Mouse (Mus musculus) heart, postnatal 36 days (tissue): ENCODE results near the gene Insrr. TPM values are rescaled to one million over a fixed set of nuclear protein-coding genes. Genes with fewer than 3 reads are reported as not detected.

Experiments
- DNase-seq, 2 experiments: peaks; one replicate each; pipeline ENCODE4 v3.0.0; 2021 to 2022
- intact Hi-C: fragments of 180-260 bp; cut with DNase I; formaldehyde crosslinking; loops from one replicate; pipeline ENCODE4 v1.15.1; 2025
- total RNA-seq, 2 experiments: library from RNA; stranded (reverse); gene quantifications; 2 replicates each; pipeline ENCODE4 v1.2.3; 2021

Gene Insrr
- total RNA-seq = under 1 TPM in 1 of 2 experiments, not detected in 1; 0.08 TPM

DNA sequence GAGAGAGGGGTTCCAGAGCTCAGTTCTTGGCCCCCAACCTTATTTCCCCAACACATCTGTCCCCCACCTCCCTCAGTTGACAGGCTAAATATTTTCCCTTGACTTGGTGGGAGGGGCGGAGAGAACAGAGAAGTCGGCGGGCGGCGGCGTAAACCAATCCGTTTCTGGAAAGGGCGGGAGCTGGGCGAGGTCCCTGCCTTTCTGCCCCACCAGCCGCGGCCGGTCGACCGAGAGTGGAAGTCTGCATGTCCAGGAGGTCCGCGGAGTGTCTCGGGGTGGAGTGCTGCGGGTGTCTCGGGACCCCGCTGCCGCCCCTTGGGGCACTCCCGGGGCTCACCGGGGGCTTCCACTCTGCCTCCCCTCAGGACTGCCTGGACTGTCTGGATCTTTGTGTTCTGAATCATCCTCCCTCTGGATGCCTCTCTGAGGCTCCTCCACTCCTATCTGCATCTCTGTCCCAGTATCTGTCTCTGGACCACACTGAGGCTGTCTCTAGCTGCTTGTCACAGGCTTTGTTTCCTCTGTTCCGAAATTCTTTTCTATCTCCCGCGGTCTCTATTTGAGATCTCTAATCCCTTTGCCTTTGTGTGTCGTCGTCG lies at the start of gene Insrr:
Gene Insrr, plus strand, starts transcription at position 216 of the 599 bp plus-strand sequence.
- DNase-seq = peak; percentile 43 to 49
- intact Hi-C loops = loop anchor here (1.0 to 5.0 kb wide), 3 partner anchors 19 to 60 kb away; no protein-coding TSS in a partner anchor

DNA sequence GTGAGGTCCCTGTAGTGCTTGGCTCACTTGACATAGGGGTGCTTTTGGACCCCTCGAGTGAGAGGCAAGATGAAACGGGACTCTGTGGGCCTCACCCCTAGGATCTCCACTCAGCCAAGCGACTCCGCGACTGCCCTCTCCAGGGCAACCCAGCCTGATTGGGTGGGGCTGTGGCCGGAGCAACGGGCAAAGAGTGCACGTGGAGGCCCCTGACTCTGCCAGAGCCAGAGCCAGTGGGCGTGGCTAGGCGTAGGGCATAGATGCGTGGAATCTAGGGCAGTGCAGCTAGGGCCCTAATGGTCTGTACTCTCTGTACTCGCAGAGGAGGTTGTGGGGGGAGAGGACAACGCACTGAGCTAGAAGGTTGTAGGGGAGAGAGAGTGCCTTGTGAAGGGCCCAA lies 48.3 kb upstream of the Insrr start, which contains the start of gene Lrrc71:
Gene Lrrc71, minus strand, starts transcription at position 195 of the 400 bp plus-strand sequence.
- no peak for DNase-seq
- intact Hi-C loops = no loop called here

- peak; percentile 55 to 67 for DNase-seq
- intact Hi-C loops = no loop called here
These were observed 47.7 kb upstream of the Insrr start for GRCm38 (mm10) chr3:87749036-87749435.

- intact Hi-C loops = no loop called here
- no peak for DNase-seq
These were observed 46.8 kb upstream of the Insrr start for GRCm38 (mm10) chr3:87749977-87750376.

DNA sequence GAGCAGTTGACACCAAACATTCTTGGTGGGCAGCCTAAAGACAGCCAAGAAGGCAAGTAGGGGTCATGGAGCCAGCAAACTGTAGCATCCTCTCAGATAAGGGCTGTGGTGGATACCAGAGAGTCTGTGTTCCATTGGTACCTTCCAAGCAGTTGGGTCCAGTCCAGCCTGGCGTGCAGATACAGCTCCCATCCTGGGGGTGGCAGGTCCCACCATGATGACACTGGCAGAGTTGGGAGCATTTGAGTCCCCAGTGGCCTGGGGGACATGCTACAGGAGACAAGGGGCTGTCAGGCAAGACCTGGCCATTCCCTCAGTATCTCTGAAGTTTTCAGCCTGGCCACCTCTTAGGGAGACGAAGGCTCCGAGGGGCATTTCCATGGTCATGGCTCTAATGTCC lies 44.2 kb upstream of the Insrr start:
- no peak for DNase-seq
- intact Hi-C loops = no loop called here

DNA sequence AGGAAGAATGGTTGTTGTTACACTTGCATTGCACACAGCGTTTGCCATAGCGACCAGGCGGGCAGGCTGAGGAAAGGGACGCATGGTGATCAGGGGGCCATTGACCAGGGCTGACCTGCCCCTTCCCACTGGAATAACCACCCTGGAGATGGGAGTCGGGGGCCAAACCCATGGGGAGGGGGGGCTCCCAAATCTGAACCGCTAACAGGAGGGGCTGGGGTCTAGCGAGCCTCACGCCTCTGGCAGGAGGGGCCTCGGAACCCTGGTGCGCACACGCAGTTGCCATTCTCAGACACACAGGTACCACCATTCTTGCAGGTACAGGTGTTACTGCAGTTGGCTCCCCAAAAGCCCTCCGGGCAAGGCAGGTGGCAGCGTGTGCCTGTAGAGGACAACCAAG lies 42.9 kb upstream of the Insrr start:
- intact Hi-C loops = no loop called here
- no peak for DNase-seq

DNA sequence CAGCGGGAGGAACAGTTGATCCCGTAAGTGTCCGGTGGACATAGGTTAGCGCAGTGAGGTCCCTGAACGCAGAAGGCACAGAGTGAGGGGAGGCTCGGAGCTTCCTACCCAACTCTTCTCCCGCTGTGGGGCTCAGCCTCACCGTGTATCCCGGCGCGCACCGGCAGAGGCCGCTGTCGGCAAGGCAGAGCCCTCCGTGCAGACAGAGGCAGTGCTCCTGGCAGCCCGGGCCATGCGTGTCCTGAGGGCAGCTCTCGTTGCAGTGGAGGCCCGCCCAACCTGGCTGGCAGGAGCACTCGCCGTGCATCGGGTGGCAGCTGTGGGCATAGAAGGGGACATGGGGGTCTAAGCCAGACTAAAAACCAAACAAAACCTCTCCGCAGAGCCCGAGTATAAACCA lies 40.8 kb upstream of the Insrr start:
- DNase-seq = peak; percentile 84 to 90
- intact Hi-C loops = loop anchor here (1.0 kb wide), 2 partner anchors 13 to 60 kb away; no protein-coding TSS in a partner anchor

DNA sequence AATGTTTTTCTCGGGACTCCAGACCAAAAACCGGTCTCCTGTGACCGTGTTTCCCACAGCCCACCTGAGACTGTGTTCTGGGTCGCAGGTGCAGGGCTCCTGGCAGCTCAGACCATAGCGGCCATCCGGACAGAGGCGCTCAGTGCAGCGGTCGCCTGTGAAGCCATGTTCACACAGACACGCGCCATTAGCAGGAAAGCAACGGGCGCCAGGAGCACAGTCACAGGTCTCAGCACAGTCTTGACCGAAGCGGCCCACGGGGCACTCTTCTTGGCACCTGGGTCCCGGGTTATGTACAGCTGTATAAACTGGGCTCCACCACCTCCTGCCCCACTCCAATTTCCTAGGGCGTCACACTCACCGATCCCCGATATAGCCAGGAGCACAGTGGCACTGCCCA lies 40.3 kb upstream of the Insrr start:
- intact Hi-C loops = loop anchor here (1.0 kb wide), 1 partner anchor 13 kb away; no protein-coding TSS in a partner anchor
- no peak for DNase-seq

DNA sequence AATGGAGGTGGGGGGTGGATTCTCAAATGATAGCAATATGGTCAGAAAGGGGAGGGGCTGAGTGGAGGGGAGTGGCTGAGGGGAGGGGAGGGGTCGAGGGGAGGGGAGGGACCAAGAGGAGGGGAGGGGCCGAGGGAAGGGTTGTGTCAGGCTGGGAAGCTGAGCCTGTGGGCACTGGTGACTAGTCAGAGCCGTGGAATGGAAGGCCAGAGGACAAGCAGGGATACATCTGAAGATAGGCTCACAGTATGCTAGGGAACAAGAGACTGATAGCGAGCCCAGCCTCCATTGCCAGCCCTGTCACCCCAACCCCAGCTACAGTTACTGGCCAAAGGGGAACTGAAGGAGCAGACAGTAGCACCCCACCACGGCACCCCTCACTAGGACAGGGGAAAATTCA lies 38.1 kb upstream of the Insrr start:
- DNase-seq = no peak
- intact Hi-C loops = no loop called here

- intact Hi-C loops = no loop called here
- no peak for DNase-seq
These were observed 35.1 kb upstream of the Insrr start for GRCm38 (mm10) chr3:87761408-87762375.

DNA sequence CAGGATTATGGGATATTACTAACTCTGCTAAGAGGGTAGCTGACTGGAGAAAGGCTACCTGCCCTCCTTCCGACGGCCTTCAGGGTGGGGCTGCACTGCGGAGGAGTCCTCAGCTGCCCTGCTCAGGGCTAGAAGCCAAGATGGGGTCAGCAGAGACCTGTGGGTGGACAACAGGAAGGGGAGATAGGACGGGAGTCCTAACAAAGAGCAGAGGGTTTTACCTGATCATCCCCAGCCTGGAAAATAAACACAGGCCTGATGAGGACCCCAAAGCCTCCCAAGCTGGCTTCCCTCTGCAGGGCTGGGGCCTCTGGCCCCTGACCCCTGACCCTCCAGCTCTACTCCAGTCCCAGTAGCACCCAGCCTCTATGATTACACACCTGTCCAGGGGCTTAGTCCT lies 33.5 kb upstream of the Insrr start:
- no peak for DNase-seq
- intact Hi-C loops = no loop called here

DNA sequence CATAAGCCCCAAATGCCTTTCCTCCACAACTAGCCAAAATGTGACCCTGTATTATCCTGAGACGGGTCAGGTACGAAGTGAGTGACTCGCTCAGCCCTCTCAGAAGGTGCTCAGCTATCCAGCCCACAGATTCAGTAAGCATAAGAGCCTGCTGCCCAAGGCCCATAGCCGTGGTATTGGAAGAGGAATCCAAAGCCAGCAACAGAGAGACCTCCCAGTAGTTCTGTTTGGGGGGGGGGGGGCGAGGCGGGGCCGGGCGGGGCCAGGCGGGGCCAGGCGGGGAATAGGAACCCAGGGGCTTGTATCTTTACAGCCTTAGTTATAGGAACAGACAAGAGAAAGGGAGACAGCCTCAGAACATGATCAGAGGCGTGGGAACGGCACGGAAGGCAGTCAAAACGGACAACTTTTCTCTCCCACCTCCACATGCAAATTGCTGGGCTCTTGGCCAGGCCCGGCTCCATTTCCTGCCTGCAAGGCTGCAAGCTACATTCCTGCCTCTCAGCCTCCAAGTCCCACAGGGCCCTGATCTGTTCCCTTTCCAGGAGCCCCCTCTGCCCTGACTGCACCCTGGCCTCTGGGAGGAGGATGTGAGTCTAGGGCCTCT lies 33.0 kb upstream of the Insrr start:
- peak; percentile 76 to 81 for DNase-seq
- intact Hi-C loops = no loop called here

- intact Hi-C loops = no loop called here
- DNase-seq = peak; percentile 31 to 34
These were observed 32.2 kb upstream of the Insrr start for GRCm38 (mm10) chr3:87764506-87764905.

GRCm38 (mm10) chr3:87765091-87765490 lies 31.7 kb upstream of the Insrr start:
- peak; percentile 55 to 58 for DNase-seq
- intact Hi-C loops = no loop called here

- peak; percentile 30 to 46 for DNase-seq
- intact Hi-C loops = no loop called here
These were observed 31.0 kb upstream of the Insrr start for GRCm38 (mm10) chr3:87765631-87766283.

GRCm38 (mm10) chr3:87766284-87766667 lies 30.5 kb upstream of the Insrr start:
- DNase-seq = no peak
- intact Hi-C loops = no loop called here

- intact Hi-C loops = no loop called here
- DNase-seq = peak; percentile 49 to 56
These were observed 29.0 kb upstream of the Insrr start for GRCm38 (mm10) chr3:87767764-87768163.

GRCm38 (mm10) chr3:87768431-87768830 lies 28.3 kb upstream of the Insrr start:
- intact Hi-C loops = no loop called here
- peak in 1 of 2 experiments; percentile 36 for DNase-seq

DNA sequence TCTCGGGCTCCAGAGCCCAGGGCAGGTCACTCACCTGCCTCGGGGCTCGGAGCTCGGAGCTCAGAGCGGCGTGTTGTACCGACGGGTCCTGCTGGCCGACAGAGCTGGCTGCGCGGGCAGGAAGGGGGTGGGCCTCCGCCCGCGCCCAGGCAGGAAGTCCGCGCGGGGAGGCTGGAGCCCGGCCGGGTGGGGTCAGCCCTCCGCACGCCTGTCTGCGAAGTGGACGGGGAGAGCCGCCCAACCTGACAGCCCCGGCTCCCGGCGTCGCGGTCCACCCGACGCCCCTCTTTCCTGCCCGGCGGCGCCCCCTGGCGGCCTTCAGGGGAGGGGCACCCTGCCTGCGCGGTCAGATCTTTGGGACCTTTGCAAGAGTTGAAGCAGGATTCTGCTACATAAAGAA lies 27.9 kb upstream of the Insrr start:
- DNase-seq = peak; percentile 89 to 90
- intact Hi-C loops = loop anchor here (1.0 kb wide), 1 partner anchor 13 kb away; no protein-coding TSS in a partner anchor

DNA sequence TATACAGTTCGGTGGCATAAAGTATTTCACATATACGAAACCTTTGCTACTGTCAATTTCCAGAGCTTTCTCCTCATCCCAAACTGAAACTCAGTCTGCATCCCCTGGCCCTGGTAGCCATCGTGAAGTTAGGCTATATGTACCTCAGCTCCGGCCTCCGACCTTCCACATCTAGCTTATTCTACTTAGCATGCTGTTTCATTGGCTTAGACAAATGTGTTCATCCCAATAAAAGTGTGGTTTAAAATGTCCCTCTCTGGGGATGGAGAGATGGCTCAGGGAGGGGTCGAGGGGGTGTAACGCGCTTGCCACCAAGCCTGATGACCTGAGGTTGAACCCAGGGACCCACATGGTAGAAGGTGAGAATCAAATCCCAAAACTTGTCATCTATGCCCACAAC lies 27.2 kb upstream of the Insrr start:
- DNase-seq = no peak
- intact Hi-C loops = loop anchor here (1.0 kb wide), 1 partner anchor 13 kb away; no protein-coding TSS in a partner anchor
